Mouse (Mus musculus): ENCODE data around the gene Mgat5. TPM values are rescaled to one million over a fixed set of nuclear protein-coding genes. Genes with fewer than 3 reads are reported as not detected.

Gene Mgat5
- polyA plus RNA-seq, 1 experiment = 22.7 TPM

DNA sequence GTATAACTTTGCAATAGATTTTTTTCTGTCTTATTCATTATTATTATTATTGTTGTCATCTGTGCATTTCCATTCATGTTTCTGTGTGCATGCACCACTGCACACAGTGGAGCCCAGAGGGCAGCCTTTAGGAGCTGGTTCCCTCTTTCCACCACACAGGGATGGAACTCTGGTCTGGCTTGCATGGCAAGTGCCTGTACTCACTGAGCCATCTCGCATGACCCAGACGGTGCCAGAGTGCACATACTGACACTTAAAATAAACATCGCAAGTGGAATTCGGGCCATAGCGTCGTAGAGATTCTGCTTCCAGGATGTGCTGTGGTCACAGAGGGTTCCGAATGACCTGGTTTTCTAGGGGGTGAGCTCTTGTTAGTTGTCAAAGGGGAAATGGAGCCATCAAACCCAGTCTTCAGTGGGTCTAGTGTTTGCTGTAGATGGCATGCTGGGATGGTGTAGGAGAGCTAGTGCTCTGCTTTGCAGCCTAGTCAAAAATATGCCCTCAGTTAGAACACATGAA lies 103.5 kb downstream of the Mgat5 start:
- Histone ChIP-seq H3K4me1 (ENCODE audit: control insufficient read depth, insufficient read depth, low read length) (0 out of 2 replicates have a peak, but pooled peaks cover 6% of the 10 kb centered on the region), H3K27ac (ENCODE audit: insufficient read depth, low read depth, low read length) (no peak overlapping the region), H3K4me3 (ENCODE audit: insufficient read depth, low read length) (no peak overlapping the region)
- TF ChIP-seq CTCF (IDR thresholded peaks at IDR 0.05; ENCODE audit: low read depth, low read length) (no peak), POLR2A (IDR thresholded peaks at IDR 0.05; ENCODE audit: borderline replicate concordance, low read depth, low read length) (no peak)

DNA sequence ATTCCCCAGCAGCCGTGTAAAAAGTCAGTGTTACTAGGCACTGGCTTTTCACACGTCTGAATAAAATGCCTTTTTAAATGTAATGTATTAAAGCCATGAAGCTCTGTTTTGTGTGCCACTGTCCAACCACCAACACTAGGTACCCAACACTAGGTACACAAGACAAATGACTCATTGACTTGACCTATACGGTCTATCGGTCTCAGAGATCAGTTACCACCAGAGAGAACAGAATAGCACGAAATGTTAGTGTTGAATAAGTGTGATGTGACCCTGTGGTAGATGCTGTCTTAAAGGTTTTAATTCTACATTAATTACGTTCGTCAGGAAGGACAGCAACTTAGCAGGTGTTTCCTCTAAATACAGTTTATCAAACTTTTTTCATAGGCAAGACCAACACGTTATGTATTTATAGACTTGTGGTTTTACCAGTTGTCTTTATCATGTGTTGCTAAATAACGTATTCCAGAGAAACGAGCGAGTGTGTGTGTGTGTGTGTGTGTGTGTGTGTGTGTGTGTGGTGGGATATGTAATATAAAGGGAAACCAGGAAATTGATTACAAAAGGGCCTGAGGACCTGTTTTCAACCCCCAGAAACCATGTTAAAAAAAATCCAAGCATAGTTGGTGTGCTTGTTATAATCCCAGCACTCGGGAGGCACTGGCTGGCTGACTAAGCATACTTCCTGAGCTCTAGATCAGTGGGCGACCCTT lies 104.3 kb downstream of the Mgat5 start:
- H3K4me3 ChIP-seq (ENCODE audit: insufficient read depth, low read length) = no peak overlapping the region
- H3K4me1 ChIP-seq (ENCODE audit: control insufficient read depth, insufficient read depth, low read length) = 0 out of 2 replicates have a peak, but pooled peaks cover 6% of the 10 kb centered on the region
- TF ChIP-seq CTCF (IDR thresholded peaks at IDR 0.05; ENCODE audit: low read depth, low read length) (no peak), POLR2A (IDR thresholded peaks at IDR 0.05; ENCODE audit: borderline replicate concordance, low read depth, low read length) (no peak)
- no peak overlapping the region for H3K27ac ChIP-seq (ENCODE audit: insufficient read depth, low read depth, low read length)

DNA sequence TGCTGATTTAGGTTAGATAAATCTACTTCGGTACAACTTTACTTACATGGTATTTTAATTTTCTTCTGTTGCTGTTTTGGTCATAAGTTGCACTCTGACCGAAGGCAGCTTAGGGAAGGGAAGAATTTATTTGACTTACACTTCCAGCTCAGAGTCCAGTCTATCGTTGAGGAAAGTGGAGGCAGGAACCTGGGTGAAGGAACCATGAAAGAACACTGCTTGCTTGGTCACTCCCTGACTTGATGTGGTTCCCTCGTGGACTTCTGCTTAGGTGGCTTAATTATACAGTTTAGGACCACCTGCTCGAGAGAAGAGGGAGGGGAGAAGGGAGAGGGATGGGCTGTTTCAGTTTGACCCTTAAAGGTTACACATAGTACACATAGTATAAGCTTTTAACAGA lies 105.2 kb downstream of the Mgat5 start:
- Histone ChIP-seq H3K27ac (ENCODE audit: insufficient read depth, low read depth, low read length) (no peak overlapping the region), H3K4me1 (ENCODE audit: control insufficient read depth, insufficient read depth, low read length) (0 out of 2 replicates have a peak, but pooled peaks cover 6% of the 10 kb centered on the region), H3K4me3 (ENCODE audit: insufficient read depth, low read length) (no peak overlapping the region)
- TF ChIP-seq CTCF (IDR thresholded peaks at IDR 0.05; ENCODE audit: low read depth, low read length) (no peak), POLR2A (IDR thresholded peaks at IDR 0.05; ENCODE audit: borderline replicate concordance, low read depth, low read length) (no peak)

DNA sequence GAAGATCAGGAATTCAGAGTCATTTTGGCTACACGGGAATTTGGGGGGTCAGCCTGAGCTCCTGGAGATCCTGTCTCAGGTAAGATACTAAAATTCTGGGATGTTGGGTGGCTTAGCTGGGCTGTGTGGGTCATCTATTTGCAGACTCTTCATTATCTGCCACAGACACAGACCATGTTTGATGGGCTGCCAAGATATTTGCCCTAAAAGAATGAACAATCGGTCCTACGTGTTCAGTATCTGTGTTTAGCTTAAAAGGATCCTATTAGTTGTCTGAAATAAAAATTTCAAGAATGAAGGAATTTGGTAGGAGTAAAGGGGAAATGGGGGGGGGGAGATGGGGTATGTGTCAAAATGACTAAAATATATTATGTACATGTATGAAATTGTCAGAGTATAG lies 105.9 kb downstream of the Mgat5 start:
- 0 out of 2 replicates have a peak, but pooled peaks cover 6% of the 10 kb centered on the region for H3K4me1 ChIP-seq (ENCODE audit: control insufficient read depth, insufficient read depth, low read length)
- no peak overlapping the region for H3K4me3 ChIP-seq (ENCODE audit: insufficient read depth, low read length)
- TF ChIP-seq CTCF (IDR thresholded peaks at IDR 0.05; ENCODE audit: low read depth, low read length) (no peak), POLR2A (IDR thresholded peaks at IDR 0.05; ENCODE audit: borderline replicate concordance, low read depth, low read length) (no peak)
- H3K27ac ChIP-seq (ENCODE audit: insufficient read depth, low read depth, low read length) = no peak overlapping the region

- no peak overlapping the region for H3K27ac ChIP-seq (ENCODE audit: insufficient read depth, low read depth, low read length)
Measured at GRCm38 (mm10) chr1:127313652-127314350, 109.0 kb downstream of the Mgat5 start.

DNA sequence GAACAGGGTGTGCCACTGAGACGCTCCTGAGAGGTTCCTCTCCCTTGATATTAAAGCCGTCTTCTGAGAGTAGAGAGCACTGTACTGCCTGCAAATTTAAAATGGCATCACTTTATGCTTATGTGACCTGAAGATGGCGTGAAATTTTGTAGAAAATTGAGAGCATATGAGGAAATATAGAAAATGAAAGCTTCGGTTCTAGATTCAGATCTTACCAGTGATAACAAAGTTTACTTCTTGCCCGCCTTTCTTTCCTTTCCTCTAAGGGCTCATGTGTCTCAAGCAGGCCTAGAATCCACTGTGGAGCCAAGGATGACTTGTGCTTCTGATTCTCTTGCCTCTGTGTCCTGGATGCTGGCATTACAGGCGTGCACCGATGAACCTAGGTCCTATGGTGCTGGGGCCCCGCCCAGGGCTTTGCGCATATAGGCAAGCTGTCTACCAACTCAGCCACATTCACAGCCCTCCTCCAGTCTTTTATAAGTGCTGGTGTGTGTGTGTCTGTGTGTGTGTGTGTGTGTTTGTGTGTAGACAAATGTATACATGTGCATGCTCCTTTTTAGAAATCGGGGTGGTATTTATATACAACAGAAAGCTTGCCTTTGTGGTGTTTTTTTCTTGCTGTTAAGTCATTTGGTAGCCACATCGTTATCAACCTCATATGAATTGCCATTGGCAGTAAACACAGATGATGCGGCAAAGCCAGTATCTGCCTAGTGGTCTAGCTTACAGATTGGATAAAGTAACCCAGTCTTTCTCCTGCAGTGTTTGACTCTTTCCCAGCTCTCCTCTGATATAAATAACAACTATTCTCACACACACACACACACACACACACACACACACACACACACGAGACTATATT lies 111.2 kb downstream of the Mgat5 start:
- Histone ChIP-seq H3K4me1 (ENCODE audit: control insufficient read depth, insufficient read depth, low read length) (peaks cover 15% of the 10 kb centered on the region), H3K27ac (ENCODE audit: insufficient read depth, low read depth, low read length) (no peak overlapping the region), H3K4me3 (ENCODE audit: insufficient read depth, low read length) (no peak overlapping the region)
- no peak for TF ChIP-seq CTCF (IDR thresholded peaks at IDR 0.05; ENCODE audit: low read depth, low read length)
- no peak for TF ChIP-seq POLR2A (IDR thresholded peaks at IDR 0.05; ENCODE audit: borderline replicate concordance, low read depth, low read length)

More at GRCm38 (mm10) chr1:127313652-127314350, 109.0 kb downstream of the Mgat5 start:
- Histone ChIP-seq H3K4me3 (ENCODE audit: insufficient read depth, low read length) (no peak overlapping the region), H3K4me1 (ENCODE audit: control insufficient read depth, insufficient read depth, low read length) (peaks cover 15% of the 10 kb centered on the region)
- TF ChIP-seq CTCF (IDR thresholded peaks at IDR 0.05; ENCODE audit: low read depth, low read length) = no peak
- TF ChIP-seq POLR2A (IDR thresholded peaks at IDR 0.05; ENCODE audit: borderline replicate concordance, low read depth, low read length) = no peak

GRCm38 (mm10) chr1:127316651-127317050 lies 111.8 kb downstream of the Mgat5 start:
- Histone ChIP-seq H3K4me1 (ENCODE audit: control insufficient read depth, insufficient read depth, low read length) (peaks cover 19% of the 10 kb centered on the region), H3K27ac (ENCODE audit: insufficient read depth, low read depth, low read length) (no peak overlapping the region), H3K4me3 (ENCODE audit: insufficient read depth, low read length) (no peak overlapping the region)
- TF ChIP-seq POLR2A (IDR thresholded peaks at IDR 0.05; ENCODE audit: borderline replicate concordance, low read depth, low read length) = no peak
- no peak for TF ChIP-seq CTCF (IDR thresholded peaks at IDR 0.05; ENCODE audit: low read depth, low read length)

- H3K4me3 ChIP-seq (ENCODE audit: insufficient read depth, low read length) = no peak overlapping the region
- TF ChIP-seq POLR2A (IDR thresholded peaks at IDR 0.05; ENCODE audit: borderline replicate concordance, low read depth, low read length) (no peak), CTCF (IDR thresholded peaks at IDR 0.05; ENCODE audit: low read depth, low read length) (no peak)
- peaks cover 22% of the 10 kb centered on the region for H3K4me1 ChIP-seq (ENCODE audit: control insufficient read depth, insufficient read depth, low read length)
- H3K27ac ChIP-seq (ENCODE audit: insufficient read depth, low read depth, low read length) = no peak overlapping the region
Measured at GRCm38 (mm10) chr1:127317541-127317940, 112.7 kb downstream of the Mgat5 start.

DNA sequence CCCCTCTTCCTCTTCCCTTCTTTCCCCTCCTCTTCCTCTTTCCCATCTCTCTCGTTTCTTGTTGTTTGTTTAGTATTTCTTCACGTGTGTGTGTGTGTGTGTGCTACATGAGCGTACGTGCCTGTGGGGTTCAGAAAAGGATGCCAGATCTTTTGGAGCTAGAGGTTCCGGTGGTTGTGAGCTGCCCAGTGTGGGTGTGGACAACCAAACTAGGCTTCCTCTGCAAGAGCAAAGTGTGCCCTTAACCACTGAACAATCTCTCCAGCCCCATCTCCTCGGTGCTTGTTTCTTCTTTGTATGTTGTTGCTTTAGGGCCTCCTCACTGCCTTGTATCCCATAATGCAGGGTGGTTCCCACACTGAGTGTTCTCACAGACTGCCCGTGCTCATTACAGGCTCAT lies 113.7 kb downstream of the Mgat5 start:
- TF ChIP-seq POLR2A (IDR thresholded peaks at IDR 0.05; ENCODE audit: borderline replicate concordance, low read depth, low read length) = no peak
- TF ChIP-seq CTCF (IDR thresholded peaks at IDR 0.05; ENCODE audit: low read depth, low read length) = no peak
- no peak overlapping the region for H3K4me3 ChIP-seq (ENCODE audit: insufficient read depth, low read length)
- H3K27ac ChIP-seq (ENCODE audit: insufficient read depth, low read depth, low read length) = no peak overlapping the region
- H3K4me1 ChIP-seq (ENCODE audit: control insufficient read depth, insufficient read depth, low read length) = peaks cover 19% of the 10 kb centered on the region
